Mouse (Mus musculus): ENCODE results near the gene Tfpi. TPM values are rescaled to one million over a fixed set of nuclear protein-coding genes. Genes with fewer than 3 reads are reported as not detected.
A peak's percentile ranks its signal among the peaks of the same experiment; 100 is the strongest.

The Tfpi gene
- polyA plus RNA-seq, 1 experiment from 2014 or later, result 82.3 TPM

- peak overlapping the region; percentile 28 for H3K4me3 ChIP-seq (ENCODE audit: low read length)
- H3K27ac ChIP-seq (ENCODE audit: low read length), result no peak overlapping the region
- H3K9me3 ChIP-seq (replicated peaks; ENCODE audit: control insufficient read depth, low read length), result no peaks in the 10 kb centered on the region
- no peaks in the 10 kb centered on the region for H3K27me3 ChIP-seq (ENCODE audit: control insufficient read depth, insufficient read depth, low read length)
- no peaks in the 10 kb centered on the region for H3K36me3 ChIP-seq (ENCODE audit: control insufficient read depth, insufficient read depth)
- H3K4me1 ChIP-seq (ENCODE audit: control insufficient read depth, insufficient read depth, low read length), result peaks cover 7% of the 10 kb centered on the region
- H3K9ac ChIP-seq (ENCODE audit: low read length), result no peak overlapping the region
- peak overlapping the region; percentile 54 for H3K4me2 ChIP-seq (ENCODE audit: low read depth, low read length)
- 29% methylated on average over 7 of the region's 7 CpGs for WGBS
- ATAC-seq (replicated peaks; ENCODE audit: extremely low read depth, insufficient read depth, low FRiP score), result peak; percentile 74
Measured at GRCm38 (mm10) chr2:84481863-84482262, 5.3 kb upstream of the Tfpi start.

DNA sequence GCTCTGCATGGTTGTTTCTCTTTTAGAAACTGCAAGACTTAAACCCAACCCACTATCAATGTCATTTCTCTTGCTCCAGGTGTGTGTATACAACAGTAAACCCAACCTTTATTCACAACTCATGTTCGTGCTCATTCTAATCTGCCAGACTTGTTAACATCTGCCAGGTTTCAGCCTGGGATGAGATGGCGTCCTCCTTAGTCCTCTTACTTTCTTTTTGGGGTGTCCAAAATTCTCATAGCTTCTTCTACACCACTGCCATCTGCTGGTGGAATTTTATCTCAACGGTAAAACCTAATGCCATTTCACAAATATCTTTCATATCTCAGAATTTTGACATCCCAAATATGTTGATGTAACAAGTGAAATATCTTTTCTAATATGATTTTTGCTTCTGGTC, 2.5 kb upstream of the Tfpi start:
- peak overlapping the region; percentile 27 for H3K4me3 ChIP-seq (ENCODE audit: low read length)
- H3K27ac ChIP-seq (ENCODE audit: low read length), result no peak overlapping the region

GRCm38 (mm10) chr2:84477759-84478158, 1.2 kb upstream of the Tfpi start:
- ATAC-seq (replicated peaks; ENCODE audit: extremely low read depth, insufficient read depth, low FRiP score), result no peak
- Histone ChIP-seq H3K4me2 (ENCODE audit: low read depth, low read length) (no peak overlapping the region), H3K27ac (ENCODE audit: low read length) (no peak overlapping the region), H3K9me3 (replicated peaks; ENCODE audit: control insufficient read depth, low read length) (no peaks in the 10 kb centered on the region), H3K9ac (ENCODE audit: low read length) (no peak overlapping the region), H3K4me3 (ENCODE audit: low read length) (no peak overlapping the region), H3K27me3 (ENCODE audit: control insufficient read depth, insufficient read depth, low read length) (no peaks in the 10 kb centered on the region), H3K4me1 (ENCODE audit: control insufficient read depth, insufficient read depth, low read length) (peaks cover 27% of the 10 kb centered on the region), H3K36me3 (ENCODE audit: control insufficient read depth, insufficient read depth) (peaks cover 5% of the 10 kb centered on the region; the same call in 1 of the 2 replicates)
- 89% methylated on average over 6 of the region's 6 CpGs for WGBS

More for the DNA sequence above, 2.5 kb upstream of the Tfpi start:
- peak overlapping the region; percentile 67 for H3K9ac ChIP-seq (ENCODE audit: low read length)
- WGBS, result 12% methylated on average over 3 of the region's 3 CpGs
- peaks cover 20% of the 10 kb centered on the region for H3K4me1 ChIP-seq (ENCODE audit: control insufficient read depth, insufficient read depth, low read length)
- no peaks in the 10 kb centered on the region for H3K9me3 ChIP-seq (replicated peaks; ENCODE audit: control insufficient read depth, low read length)
- no peaks in the 10 kb centered on the region for H3K27me3 ChIP-seq (ENCODE audit: control insufficient read depth, insufficient read depth, low read length)
- no peak for ATAC-seq (replicated peaks; ENCODE audit: extremely low read depth, insufficient read depth, low FRiP score)
- no peaks in the 10 kb centered on the region for H3K36me3 ChIP-seq (ENCODE audit: control insufficient read depth, insufficient read depth)
- H3K4me2 ChIP-seq (ENCODE audit: low read depth, low read length), result peak overlapping the region; percentile 58

DNA sequence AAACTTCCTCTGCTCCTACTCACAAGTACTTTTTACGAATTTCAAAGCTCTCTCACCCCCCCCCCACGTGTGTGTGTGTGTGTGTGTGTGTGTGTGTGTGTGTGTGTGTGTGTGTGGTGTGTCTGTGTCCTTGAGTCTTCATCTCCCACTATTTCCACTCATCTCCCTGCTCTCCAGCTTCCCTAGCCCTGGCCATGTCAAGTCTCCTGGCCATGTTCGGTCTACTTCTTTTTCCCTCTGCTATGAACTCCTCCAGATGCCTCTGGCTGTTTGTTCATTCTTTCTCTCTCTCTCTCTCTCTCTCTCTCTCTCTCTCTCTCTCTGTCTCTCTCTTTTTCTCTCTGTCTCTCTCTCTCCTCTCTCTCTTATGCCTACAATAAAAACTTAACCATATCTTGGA, 444 bp downstream of the Tfpi start:
- H3K9ac ChIP-seq (ENCODE audit: low read length), result peak overlapping the region; percentile 74
- H3K36me3 ChIP-seq (ENCODE audit: control insufficient read depth, insufficient read depth), result peaks cover 5% of the 10 kb centered on the region; the same call in 1 of the 2 replicates
- H3K4me3 ChIP-seq (ENCODE audit: low read length), result peak overlapping the region; percentile 58
- H3K27ac ChIP-seq (ENCODE audit: low read length), result peak overlapping the region; percentile 97
- no peaks in the 10 kb centered on the region for H3K27me3 ChIP-seq (ENCODE audit: control insufficient read depth, insufficient read depth, low read length)
- H3K4me1 ChIP-seq (ENCODE audit: control insufficient read depth, insufficient read depth, low read length), result peaks cover 27% of the 10 kb centered on the region
- H3K9me3 ChIP-seq (replicated peaks; ENCODE audit: control insufficient read depth, low read length), result no peaks in the 10 kb centered on the region
- peak overlapping the region; percentile 71 for H3K4me2 ChIP-seq (ENCODE audit: low read depth, low read length)
- 3% methylated on average over 3 of the region's 3 CpGs for WGBS
- peak; percentile 33; the same call in 1 of the 2 replicates for ATAC-seq (replicated peaks; ENCODE audit: extremely low read depth, insufficient read depth, low FRiP score)

- Histone ChIP-seq H3K9ac (ENCODE audit: low read length) (peak overlapping the region; percentile 74), H3K9me3 (replicated peaks; ENCODE audit: control insufficient read depth, low read length) (no peaks in the 10 kb centered on the region), H3K27ac (ENCODE audit: low read length) (peak overlapping the region; percentile 97), H3K4me1 (ENCODE audit: control insufficient read depth, insufficient read depth, low read length) (peaks cover 27% of the 10 kb centered on the region), H3K4me3 (ENCODE audit: low read length) (peak overlapping the region; percentile 58), H3K27me3 (ENCODE audit: control insufficient read depth, insufficient read depth, low read length) (no peaks in the 10 kb centered on the region), H3K4me2 (ENCODE audit: low read depth, low read length) (peak overlapping the region; percentile 71), H3K36me3 (ENCODE audit: control insufficient read depth, insufficient read depth) (peaks cover 5% of the 10 kb centered on the region; the same call in 1 of the 2 replicates)
- ATAC-seq (replicated peaks; ENCODE audit: extremely low read depth, insufficient read depth, low FRiP score), result no peak; the same call in 1 of the 2 replicates
- WGBS, result 3% methylated on average over 1 of the region's 1 CpGs
Measured at GRCm38 (mm10) chr2:84475601-84476000, 974 bp downstream of the Tfpi start.

DNA sequence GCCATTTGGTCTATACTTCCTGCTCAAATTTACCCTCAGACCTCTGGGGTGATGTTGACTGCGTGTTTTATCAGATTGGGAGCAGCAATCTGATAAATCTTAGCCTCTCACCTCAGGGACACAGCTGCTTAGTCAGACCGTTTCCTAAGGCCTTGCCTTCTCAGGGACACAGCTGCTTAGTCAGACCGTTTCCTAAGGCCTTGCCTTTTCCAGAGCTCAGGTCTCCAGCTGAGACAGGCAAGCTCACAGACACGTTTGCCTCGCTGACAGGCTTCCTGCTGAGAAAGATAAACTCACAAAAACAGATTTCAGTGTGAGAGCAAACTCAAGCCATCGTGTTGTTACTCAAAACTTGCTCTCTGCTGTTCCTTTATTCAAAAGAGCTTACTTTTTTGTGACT, 1.9 kb downstream of the Tfpi start:
- peaks cover 5% of the 10 kb centered on the region; the same call in 1 of the 2 replicates for H3K36me3 ChIP-seq (ENCODE audit: control insufficient read depth, insufficient read depth)
- no peaks in the 10 kb centered on the region for H3K27me3 ChIP-seq (ENCODE audit: control insufficient read depth, insufficient read depth, low read length)
- peak overlapping the region; percentile 74 for H3K9ac ChIP-seq (ENCODE audit: low read length)
- H3K4me1 ChIP-seq (ENCODE audit: control insufficient read depth, insufficient read depth, low read length), result peaks cover 27% of the 10 kb centered on the region
- 0 out of 2 replicates have a peak overlapping the region, but pooled peaks have one; percentile 1 for H3K4me3 ChIP-seq (ENCODE audit: low read length)
- no peaks in the 10 kb centered on the region for H3K9me3 ChIP-seq (replicated peaks; ENCODE audit: control insufficient read depth, low read length)
- peak overlapping the region; percentile 95 for H3K27ac ChIP-seq (ENCODE audit: low read length)
- WGBS, result 4% methylated on average over 6 of the region's 6 CpGs
- peak overlapping the region; percentile 71 for H3K4me2 ChIP-seq (ENCODE audit: low read depth, low read length)
- peak; percentile 71 for ATAC-seq (replicated peaks; ENCODE audit: extremely low read depth, insufficient read depth, low FRiP score)

DNA sequence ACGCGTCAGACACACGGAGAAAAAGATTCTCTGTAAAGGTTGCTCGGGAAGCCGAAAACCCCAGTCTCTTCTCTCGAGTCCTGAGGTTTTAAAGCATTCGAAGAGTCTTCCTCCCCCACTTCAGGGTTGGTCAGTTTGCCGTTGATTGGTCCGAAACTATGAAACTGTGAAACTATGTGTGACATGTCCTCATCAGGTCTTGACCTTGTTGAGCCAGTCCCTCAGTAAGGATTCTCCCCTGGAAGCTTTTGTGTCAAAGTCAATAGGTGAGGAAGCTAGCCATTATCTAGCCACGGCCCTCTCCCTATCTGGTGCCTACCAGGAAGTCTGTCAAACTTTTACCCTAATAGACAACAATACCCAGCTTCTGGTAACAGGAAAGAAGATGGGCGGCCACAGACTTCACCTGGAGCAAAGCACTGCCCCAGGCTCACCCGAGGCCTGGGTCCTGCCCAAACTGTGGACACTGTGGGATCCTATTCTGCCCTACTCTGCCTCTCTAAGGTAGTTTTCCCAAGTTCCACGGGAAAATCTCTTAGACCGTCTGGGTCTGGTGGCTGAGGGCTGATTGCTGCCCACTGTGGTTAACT, 2.5 kb downstream of the Tfpi start:
- Histone ChIP-seq H3K27me3 (ENCODE audit: control insufficient read depth, insufficient read depth, low read length) (no peaks in the 10 kb centered on the region), H3K36me3 (ENCODE audit: control insufficient read depth, insufficient read depth) (peaks cover 7% of the 10 kb centered on the region), H3K9ac (ENCODE audit: low read length) (peak overlapping the region; percentile 74), H3K4me3 (ENCODE audit: low read length) (no peak overlapping the region), H3K27ac (ENCODE audit: low read length) (peak overlapping the region; percentile 95), H3K9me3 (replicated peaks; ENCODE audit: control insufficient read depth, low read length) (peaks cover 3% of the 10 kb centered on the region; the same call in 1 of the 2 replicates), H3K4me2 (ENCODE audit: low read depth, low read length) (peak overlapping the region; percentile 71), H3K4me1 (ENCODE audit: control insufficient read depth, insufficient read depth, low read length) (peaks cover 27% of the 10 kb centered on the region)
- WGBS, result 48% methylated on average over 14 of the region's 14 CpGs
- no peak for ATAC-seq (replicated peaks; ENCODE audit: extremely low read depth, insufficient read depth, low FRiP score)

DNA sequence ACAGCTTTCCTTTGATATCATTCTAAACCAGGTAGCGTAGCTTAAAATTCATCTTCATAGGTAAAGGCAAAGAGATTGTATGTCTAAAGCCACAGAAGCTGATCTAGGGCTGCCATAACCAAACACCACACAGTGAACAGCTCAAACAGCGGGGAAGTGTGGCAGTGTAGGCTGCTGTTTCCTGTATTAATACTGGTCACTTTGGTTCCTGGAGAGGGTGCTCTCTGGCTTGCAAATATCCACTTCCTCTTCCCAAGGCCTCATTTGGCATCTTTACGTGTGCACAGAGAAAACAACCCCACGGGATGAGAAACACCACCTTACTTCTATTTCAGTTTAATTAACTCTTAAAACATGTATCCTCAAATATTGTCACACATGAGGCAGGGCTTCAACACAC, 9.2 kb downstream of the Tfpi start:
- 75% methylated on average over 4 of the region's 4 CpGs for WGBS
- Histone ChIP-seq H3K9ac (ENCODE audit: low read length) (no peak overlapping the region), H3K4me2 (ENCODE audit: low read depth, low read length) (no peak overlapping the region), H3K27ac (ENCODE audit: low read length) (no peak overlapping the region; the same call in 1 of the 2 replicates), H3K36me3 (ENCODE audit: control insufficient read depth, insufficient read depth) (peaks cover 12% of the 10 kb centered on the region), H3K9me3 (replicated peaks; ENCODE audit: control insufficient read depth, low read length) (peaks cover 4% of the 10 kb centered on the region; the same call in 1 of the 2 replicates), H3K4me3 (ENCODE audit: low read length) (no peak overlapping the region), H3K4me1 (ENCODE audit: control insufficient read depth, insufficient read depth, low read length) (peaks cover 17% of the 10 kb centered on the region), H3K27me3 (ENCODE audit: control insufficient read depth, insufficient read depth, low read length) (no peaks in the 10 kb centered on the region)
- no peak for ATAC-seq (replicated peaks; ENCODE audit: extremely low read depth, insufficient read depth, low FRiP score)

DNA sequence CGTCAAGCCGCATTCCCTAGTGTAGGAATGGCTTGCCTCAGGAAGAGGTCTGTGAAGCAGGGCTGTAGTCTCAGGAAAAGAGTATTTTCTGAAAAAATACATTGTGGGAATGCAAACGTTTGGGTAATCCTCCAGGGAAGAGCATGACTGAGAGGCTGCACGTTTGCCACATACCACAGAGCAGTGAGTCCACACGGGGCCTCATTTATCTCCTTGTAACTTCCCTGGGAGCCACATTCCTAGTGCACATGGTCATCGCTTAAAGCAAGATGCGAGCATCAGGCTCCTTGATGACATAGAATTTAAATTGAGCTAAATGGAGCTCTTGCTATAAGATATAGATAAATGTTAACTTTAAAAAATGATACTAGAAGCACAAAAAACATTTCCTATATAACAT, 11.6 kb downstream of the Tfpi start:
- H3K9me3 ChIP-seq (replicated peaks; ENCODE audit: control insufficient read depth, low read length), result peaks cover 4% of the 10 kb centered on the region; the same call in 1 of the 2 replicates
- no peak overlapping the region for H3K4me3 ChIP-seq (ENCODE audit: low read length)
- peak overlapping the region; percentile 5 for H3K9ac ChIP-seq (ENCODE audit: low read length)
- peaks cover 17% of the 10 kb centered on the region for H3K4me1 ChIP-seq (ENCODE audit: control insufficient read depth, insufficient read depth, low read length)
- peak; percentile 97 for ATAC-seq (replicated peaks; ENCODE audit: extremely low read depth, insufficient read depth, low FRiP score)
- peak overlapping the region; percentile 21 for H3K4me2 ChIP-seq (ENCODE audit: low read depth, low read length)
- no peaks in the 10 kb centered on the region for H3K27me3 ChIP-seq (ENCODE audit: control insufficient read depth, insufficient read depth, low read length)
- H3K27ac ChIP-seq (ENCODE audit: low read length), result peak overlapping the region; percentile 91
- H3K36me3 ChIP-seq (ENCODE audit: control insufficient read depth, insufficient read depth), result peaks cover 12% of the 10 kb centered on the region
- 13% methylated on average over 7 of the region's 7 CpGs for WGBS

Measured in heart, embryonic 16.5 days (tissue).